Mouse (Mus musculus) T-helper 2 cell (primary cell): ENCODE measurements at regions not wholly inside any gene's neighbourhood (a gene's known extent, or its start where the extent isn't known, plus 50 kb on each side); places are given as distances from the start of the nearest gene placed in this dataset.

Experiments
- in situ Hi-C: fragments of 300-600 bp; cut with MboI, MseI; formaldehyde crosslinking; loops from one replicate; pipeline ENCODE4 v1.15.1; 2025; ENCODE audit warnings: high pct_unique_total_duplicates

GRCm38 (mm10) chr6:31159240-31159639, 200.4 kb upstream of the Klf14 start:
- in situ Hi-C loops: no loop called here

- in situ Hi-C loops: no loop called here
These were observed 201.2 kb upstream of the Klf14 start for GRCm38 (mm10) chr6:31159935-31160670.

GRCm38 (mm10) chr6:31161445-31162340, 202.8 kb upstream of the Klf14 start:
- in situ Hi-C loops: no loop called here

GRCm38 (mm10) chr6:31165011-31165410, 206.1 kb upstream of the Klf14 start:
- in situ Hi-C loops: no loop called here

- in situ Hi-C loops: no loop called here
These were observed 207.5 kb upstream of the Klf14 start for GRCm38 (mm10) chr6:31166347-31166746.

- in situ Hi-C loops: no loop called here
These were observed 208.9 kb upstream of the Klf14 start for GRCm38 (mm10) chr6:31167732-31168131.

- in situ Hi-C loops: no loop called here
These were observed 209.9 kb upstream of the Klf14 start for GRCm38 (mm10) chr6:31168730-31169129.

GRCm38 (mm10) chr6:31169343-31169742, 210.5 kb upstream of the Klf14 start:
- in situ Hi-C loops: no loop called here

- in situ Hi-C loops: loop anchor here (5.0 kb wide), 2 partner anchors 38 to 83 kb away; no protein-coding TSS in a partner anchor
These were observed 211.2 kb upstream of the Klf14 start for GRCm38 (mm10) chr6:31169868-31170600.

GRCm38 (mm10) chr6:31171831-31172569, 213.1 kb upstream of the Klf14 start:
- in situ Hi-C loops: loop anchor here (5.0 kb wide), 2 partner anchors 40 to 85 kb away; no protein-coding TSS in a partner anchor

- in situ Hi-C loops: loop anchor here (25.0 kb wide), 1 partner anchor 663 kb away; the partner anchor contains the start of genes Ssmem1 and Tmem209
These were observed 216.9 kb upstream of the Klf14 start for GRCm38 (mm10) chr6:31175769-31176168.

GRCm38 (mm10) chr6:31176368-31176767, 217.5 kb upstream of the Klf14 start:
- in situ Hi-C loops: loop anchor here (25.0 kb wide), 1 partner anchor 664 kb away; the partner anchor contains the start of genes Ssmem1 and Tmem209

- in situ Hi-C loops: loop anchor here (25.0 kb wide), 1 partner anchor 665 kb away; the partner anchor contains the start of genes Ssmem1 and Tmem209
These were observed 218.0 kb upstream of the Klf14 start for GRCm38 (mm10) chr6:31176831-31177230.

GRCm38 (mm10) chr6:31178201-31178880, 219.5 kb upstream of the Klf14 start:
- in situ Hi-C loops: loop anchor here (25.0 kb wide), 1 partner anchor 666 kb away; the partner anchor contains the start of genes Ssmem1 and Tmem209

GRCm38 (mm10) chr6:31182284-31182683, 216.3 kb upstream of the Mkln1 start:
- in situ Hi-C loops: loop anchor here (25.0 kb wide), 1 partner anchor 670 kb away; the partner anchor contains the start of genes Ssmem1 and Tmem209

- in situ Hi-C loops: loop anchor here (25.0 kb wide), 1 partner anchor 671 kb away; the partner anchor contains the start of genes Ssmem1 and Tmem209
These were observed 215.4 kb upstream of the Mkln1 start for GRCm38 (mm10) chr6:31183127-31183526.

- in situ Hi-C loops: loop anchor here (25.0 kb wide), 1 partner anchor 672 kb away; the partner anchor contains the start of genes Ssmem1 and Tmem209
These were observed 214.0 kb upstream of the Mkln1 start for GRCm38 (mm10) chr6:31184554-31184953.

GRCm38 (mm10) chr6:31185151-31185550, 213.4 kb upstream of the Mkln1 start:
- in situ Hi-C loops: loop anchor here (25.0 kb wide), 1 partner anchor 673 kb away; the partner anchor contains the start of genes Ssmem1 and Tmem209

GRCm38 (mm10) chr6:31188066-31188465, 210.5 kb upstream of the Mkln1 start:
- in situ Hi-C loops: loop anchor here (25.0 kb wide), 1 partner anchor 676 kb away; the partner anchor contains the start of genes Ssmem1 and Tmem209
